Mouse (Mus musculus) bone marrow macrophage, adult 2 months (primary cell): ENCODE results near the gene B4galt3.

ENCODE experiments used
- CTCF ChIP-seq: IDR thresholded peaks from 2 replicates; pipeline ENCODE4 v1.5.1; 2012; ENCODE audit warnings: low read depth, mild to moderate bottlenecking, low read length, moderate library complexity
- POLR2A ChIP-seq: IDR thresholded peaks from 2 replicates; pipeline ENCODE4 v1.6.1; 2012; ENCODE audit warnings: mild to moderate bottlenecking, low read depth, low read length, borderline replicate concordance

GRCm38 (mm10) chr1:171252415-171252814, 17.7 kb upstream of the B4galt3 start:
- no peak for TF ChIP-seq POLR2A
- no peak for TF ChIP-seq CTCF
